Mouse (Mus musculus) gastrocnemius, postnatal 36 days (tissue): ENCODE results near the gene Map6. TPM values are rescaled to one million over a fixed set of nuclear protein-coding genes. Genes with fewer than 3 reads are reported as not detected.

Experiments used
- DNase-seq, 2 experiments: peaks; one replicate each; pipeline ENCODE4 v3.0.0; 2022
- intact Hi-C: fragments of 180-260 bp; cut with DNase I; formaldehyde crosslinking; loops from one replicate; pipeline ENCODE4 v1.15.1; 2025
- total RNA-seq, 2 experiments: library from RNA; stranded (reverse); gene quantifications; 2 replicates each; pipeline ENCODE4 v1.2.3; 2021

The Map6 gene
- total RNA-seq, 2 experiments from 2014 or later, result 3.1 to 3.4 TPM

- intact Hi-C loops, result no loop called here
- no peak for DNase-seq
Observed at GRCm38 (mm10) chr7:99306640-99307039, 39.4 kb downstream of the Map6 start.

GRCm38 (mm10) chr7:99311433-99311832 lies 44.2 kb downstream of the Map6 start:
- DNase-seq, result no peak
- intact Hi-C loops, result no loop called here

DNA sequence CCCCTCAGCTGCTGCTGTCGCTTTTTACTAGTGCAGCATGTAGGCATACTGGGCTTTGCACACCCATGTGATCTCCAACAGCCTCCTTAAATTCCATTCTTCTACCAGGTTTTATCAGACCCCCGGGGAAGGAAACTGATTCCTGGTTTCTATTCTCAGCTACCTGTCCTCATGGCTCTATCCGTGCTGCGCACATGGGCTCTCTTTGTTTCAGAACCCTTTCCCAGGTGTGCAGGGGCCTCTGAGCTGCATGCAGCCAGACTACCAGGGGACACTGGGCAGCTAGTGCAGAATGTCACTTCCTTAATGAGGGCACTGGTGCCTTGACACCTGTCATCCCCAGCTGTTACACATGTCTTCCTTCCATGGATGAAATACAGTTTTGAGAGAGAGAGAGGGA lies 44.8 kb downstream of the Map6 start:
- no peak for DNase-seq
- intact Hi-C loops, result no loop called here

DNA sequence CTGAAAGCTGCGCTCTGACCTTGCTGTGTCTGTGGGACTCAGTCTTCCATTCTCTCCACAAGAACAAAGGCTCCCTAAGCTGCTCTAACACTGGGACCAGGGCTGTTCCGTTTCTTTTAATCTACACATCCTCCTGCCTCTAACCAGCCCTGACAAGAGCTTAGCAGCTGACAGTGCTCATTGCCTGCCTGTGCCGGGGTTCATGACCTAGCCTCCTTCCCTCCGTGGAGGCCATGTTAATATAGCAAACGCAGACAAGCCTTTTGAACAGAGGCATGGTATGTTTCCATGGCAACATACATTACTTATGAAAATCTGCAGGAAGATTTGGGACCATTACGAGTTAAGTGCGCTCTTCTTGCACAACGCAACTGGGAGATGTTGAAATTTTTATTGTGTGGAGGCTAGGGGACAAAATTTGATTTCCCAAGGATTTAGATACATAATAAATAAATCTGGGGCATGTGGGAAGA lies 45.5 kb downstream of the Map6 start:
- DNase-seq, result no peak

DNA sequence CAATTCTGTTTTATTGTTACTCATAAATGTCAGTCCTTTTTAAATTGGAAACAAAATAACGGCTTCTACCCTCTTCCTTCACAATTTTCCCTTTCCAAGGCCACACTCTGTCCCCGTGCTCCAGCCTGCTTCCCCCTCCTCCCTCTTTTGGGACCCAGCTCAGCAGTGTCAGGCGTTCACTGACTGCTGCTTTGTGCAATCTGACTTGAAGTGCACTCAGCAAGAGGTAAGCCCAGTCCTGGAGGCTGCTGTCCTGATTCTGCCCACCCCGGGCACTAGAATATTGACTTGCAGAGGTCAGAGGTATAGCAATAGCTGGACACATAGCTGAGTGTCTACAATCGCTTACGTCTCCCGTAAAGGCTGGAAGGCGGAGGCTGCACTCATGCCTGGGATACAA lies 46.0 kb downstream of the Map6 start:
- intact Hi-C loops, result no loop called here

More for the DNA sequence above, 45.5 kb downstream of the Map6 start:
- intact Hi-C loops, result no loop called here

GRCm38 (mm10) chr7:99314565-99314964 lies 47.3 kb downstream of the Map6 start:
- intact Hi-C loops, result no loop called here

More for the DNA sequence above, 46.0 kb downstream of the Map6 start:
- DNase-seq, result no peak

GRCm38 (mm10) chr7:99316207-99316606 lies 49.0 kb downstream of the Map6 start:
- intact Hi-C loops, result no loop called here
- no peak for DNase-seq

More at GRCm38 (mm10) chr7:99314565-99314964, 47.3 kb downstream of the Map6 start:
- DNase-seq, result no peak

GRCm38 (mm10) chr7:99317475-99317874 lies 50.2 kb downstream of the Map6 start:
- no peak for DNase-seq
- intact Hi-C loops, result no loop called here

DNA sequence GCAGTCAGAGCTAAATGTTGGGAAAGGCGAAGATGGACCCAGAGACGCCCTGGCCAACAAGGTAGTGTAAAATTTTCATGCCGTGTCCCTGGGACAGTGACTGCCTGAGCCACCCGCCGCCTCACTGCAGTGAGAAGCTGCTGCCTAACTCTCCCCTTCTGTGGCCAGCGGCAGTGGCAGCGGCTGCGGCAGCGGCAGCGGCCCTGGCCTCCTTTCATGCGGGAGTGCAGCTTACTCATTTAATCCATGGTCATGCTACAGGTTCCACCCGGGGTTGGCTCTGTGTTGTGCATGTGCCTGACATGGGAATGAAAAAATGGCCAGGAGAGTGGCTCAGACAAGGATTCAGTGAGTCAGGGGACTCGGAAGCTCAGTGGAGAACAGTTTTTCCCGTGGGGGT lies 53.3 kb downstream of the Map6 start:
- intact Hi-C loops, result no loop called here

GRCm38 (mm10) chr7:99322691-99323320 lies 55.6 kb downstream of the Map6 start:
- intact Hi-C loops, result no loop called here
- no peak for DNase-seq

More for the DNA sequence above, 53.3 kb downstream of the Map6 start:
- DNase-seq, result no peak

GRCm38 (mm10) chr7:99323321-99323700 lies 56.1 kb downstream of the Map6 start:
- DNase-seq, result no peak
- intact Hi-C loops, result no loop called here

GRCm38 (mm10) chr7:99324810-99325209 lies 57.6 kb downstream of the Map6 start:
- intact Hi-C loops, result no loop called here
- no peak for DNase-seq

DNA sequence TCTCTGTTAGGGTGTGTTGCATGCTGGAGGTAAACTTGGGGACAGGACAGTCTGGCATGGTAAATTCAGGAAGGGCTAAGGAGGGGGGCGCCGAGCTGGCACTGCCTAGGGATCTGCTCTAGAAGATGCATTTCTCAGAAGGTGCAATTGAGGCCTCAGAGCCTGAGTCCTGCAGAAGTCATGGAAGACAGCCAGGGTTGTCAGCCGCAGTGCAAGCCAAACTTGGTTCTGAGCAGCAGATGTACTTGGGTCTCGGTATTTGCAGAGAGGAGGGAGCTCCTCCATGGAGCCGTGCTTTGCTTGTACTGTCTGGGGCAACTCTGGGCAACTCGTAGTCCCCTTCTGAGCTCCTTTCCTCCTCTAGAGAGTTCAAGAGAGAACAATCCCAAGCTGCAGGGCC lies 58.9 kb downstream of the Map6 start:
- intact Hi-C loops, result no loop called here
- no peak for DNase-seq

DNA sequence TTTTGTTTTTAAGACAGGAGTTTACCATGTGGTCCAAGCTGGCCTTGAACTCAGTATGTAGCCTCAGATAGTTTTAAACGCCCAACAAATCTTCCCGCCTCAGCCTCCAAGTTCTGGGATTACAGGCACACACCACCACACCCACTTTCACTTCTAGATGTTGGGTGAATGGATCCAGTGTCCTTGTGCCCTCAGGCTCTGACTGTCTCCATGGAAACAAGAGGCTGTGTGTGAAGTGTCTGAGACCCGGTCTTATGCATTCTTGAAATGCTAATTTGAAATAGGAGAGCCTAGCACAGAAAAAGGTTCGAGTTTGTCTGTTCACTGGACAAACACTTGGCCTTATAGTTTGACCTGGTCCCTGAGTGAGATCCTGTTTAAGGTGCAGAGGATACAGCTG lies 61.6 kb downstream of the Map6 start:
- no peak for DNase-seq
- intact Hi-C loops, result no loop called here

DNA sequence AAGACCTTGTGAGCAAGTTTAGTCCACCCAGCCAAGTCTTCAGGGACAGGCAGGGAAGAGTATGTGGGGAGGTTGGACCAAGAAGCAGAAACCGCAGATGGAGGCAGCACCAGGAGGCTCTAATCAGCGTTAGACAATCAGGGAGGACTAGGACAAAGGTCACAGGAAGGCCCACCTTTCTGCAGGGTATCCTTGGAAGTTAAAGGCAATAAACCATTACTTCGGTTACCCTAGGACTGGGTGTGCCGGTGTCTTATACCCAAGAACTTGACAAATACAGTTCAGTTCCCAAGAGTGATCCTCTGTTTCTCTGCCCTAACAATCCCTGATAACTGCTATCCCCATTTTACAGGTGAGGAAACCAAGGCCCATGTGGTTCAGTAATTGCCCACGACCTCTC lies 62.8 kb downstream of the Map6 start:
- intact Hi-C loops, result no loop called here
- DNase-seq, result no peak

DNA sequence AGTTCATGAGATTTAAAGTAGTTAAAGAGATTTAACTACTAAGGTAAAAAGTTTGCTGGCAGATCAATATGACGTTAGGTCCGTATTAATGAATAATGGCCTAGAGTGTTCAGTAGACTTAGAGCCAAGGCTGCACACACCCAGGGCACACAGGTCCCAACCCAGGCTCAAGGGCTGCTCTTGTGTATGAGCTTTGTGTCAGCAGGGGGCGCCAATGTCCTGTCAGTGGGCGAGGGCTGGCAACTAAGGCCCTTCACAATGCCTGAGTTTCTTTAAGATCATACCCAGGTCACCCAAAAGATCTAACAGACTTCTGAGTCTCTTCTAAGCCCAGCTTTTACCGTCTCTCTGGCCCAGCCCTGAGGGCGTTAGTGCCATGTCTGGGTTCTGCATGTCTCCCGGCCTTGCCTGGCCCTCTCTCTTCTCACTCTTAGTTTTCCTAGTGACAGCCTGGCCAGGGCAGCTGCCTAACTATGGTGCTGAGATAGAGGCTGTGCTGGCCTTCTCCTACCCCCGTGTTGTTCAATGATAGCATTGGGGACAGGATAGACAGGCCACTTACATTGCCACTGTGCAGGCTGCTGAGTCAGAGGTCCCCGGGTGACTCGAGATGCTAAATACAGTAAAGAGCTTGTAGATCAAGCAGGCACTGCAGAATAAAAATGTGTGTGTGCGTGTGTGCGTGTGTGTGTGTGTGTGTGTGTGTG lies 65.7 kb downstream of the Map6 start:
- intact Hi-C loops, result loop anchor here (1.0 to 2.0 kb wide), 2 partner anchors 32 to 120 kb away; no protein-coding TSS in a partner anchor
- peak; percentile 81 to 85 for DNase-seq

- no peak for DNase-seq
- intact Hi-C loops, result no loop called here
Observed at GRCm38 (mm10) chr7:99340736-99341135, 73.5 kb downstream of the Map6 start.

- intact Hi-C loops, result no loop called here
- no peak for DNase-seq
Observed at GRCm38 (mm10) chr7:99343577-99343976, 76.3 kb downstream of the Map6 start.

DNA sequence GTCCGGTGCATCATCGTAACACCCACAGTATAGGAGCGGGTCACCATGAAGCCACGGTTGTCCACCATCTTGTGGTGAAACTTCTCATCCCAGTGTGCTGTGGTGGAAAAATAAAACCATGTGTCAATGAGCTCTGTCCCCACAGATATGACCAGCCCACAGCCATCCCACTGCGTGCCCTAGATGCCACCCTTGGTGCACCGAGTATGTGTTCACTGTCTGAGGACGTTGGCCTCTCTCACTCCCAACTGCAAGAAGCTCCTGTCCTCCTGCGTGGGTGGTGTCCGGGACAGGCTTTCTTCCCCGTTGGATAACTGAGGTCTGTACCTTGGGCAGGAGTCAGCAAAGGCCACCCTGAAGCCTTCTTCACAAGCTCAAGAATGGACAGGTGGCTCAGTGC lies 80.0 kb downstream of the Map6 start:
- intact Hi-C loops, result no loop called here
- no peak for DNase-seq

DNA sequence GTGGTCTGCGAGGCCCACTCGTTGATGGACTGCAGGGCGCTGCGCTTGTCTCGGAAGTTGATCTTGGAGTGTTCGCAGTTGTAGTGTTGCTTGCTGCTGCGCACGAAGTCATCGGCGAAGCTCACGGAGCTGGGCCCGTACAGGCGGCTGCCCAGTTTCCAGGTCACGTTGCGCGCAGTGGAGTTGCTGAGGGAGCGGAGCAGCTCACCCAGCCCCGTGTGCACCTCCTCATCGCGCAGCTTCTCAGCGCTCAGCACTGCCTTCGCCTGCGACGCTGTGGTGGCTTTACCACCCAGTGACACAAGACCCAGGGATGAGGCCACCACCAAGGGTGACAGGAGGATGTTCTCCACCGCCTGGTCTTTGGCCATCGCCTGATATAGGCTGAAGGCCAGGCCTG lies 81.6 kb downstream of the Map6 start:
- no peak for DNase-seq
- intact Hi-C loops, result no loop called here

DNA sequence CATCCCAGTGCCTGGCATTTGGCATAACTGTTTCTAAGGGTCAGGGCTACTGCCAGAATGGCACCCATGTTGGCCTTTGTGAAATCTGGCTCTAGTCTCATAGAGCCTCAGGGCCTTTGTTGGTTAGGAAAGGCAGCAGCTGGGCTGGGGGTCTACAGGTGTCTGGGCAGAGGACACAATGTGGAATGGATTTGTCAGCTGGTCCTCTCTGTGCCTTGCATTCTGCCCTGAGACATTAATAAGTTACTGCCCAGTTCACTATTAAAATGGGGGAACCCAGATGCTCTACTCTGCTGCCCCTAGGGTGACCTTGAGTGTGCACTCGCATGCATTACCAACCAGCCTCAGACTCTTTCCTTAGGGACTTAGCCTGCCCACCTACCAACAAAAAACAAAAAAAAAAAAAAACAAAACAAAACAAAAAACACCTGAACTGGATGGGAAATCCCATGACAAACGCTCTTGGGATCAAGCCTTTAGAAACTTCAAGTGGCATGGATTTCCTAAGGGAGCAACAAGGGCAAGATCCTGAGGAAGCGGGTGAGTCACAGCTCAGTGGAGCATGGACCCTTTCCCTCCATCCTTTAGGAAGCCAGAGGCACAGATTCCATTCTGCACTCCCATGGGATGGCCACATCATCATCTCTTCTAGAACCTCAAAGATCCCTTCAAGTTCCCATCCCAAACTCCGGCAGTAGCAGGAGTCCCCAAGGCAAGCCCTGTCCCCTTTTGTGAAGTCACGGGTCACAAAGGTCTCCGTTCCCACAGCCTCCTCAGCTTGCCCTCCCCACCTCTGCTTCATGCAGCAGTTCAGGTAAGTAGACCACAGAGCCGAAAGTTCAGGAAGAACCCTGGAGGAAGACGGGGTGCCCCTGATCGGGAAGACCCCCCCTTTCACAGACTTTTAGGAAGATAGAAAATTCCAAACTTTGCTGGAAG lies 82.8 kb downstream of the Map6 start:
- no peak for DNase-seq
- intact Hi-C loops, result no loop called here
